Mouse (Mus musculus) ES-E14 (cell line): ENCODE measurements at regions not wholly inside any gene's neighbourhood (a gene's known extent, or its start where the extent isn't known, plus 50 kb on each side); places are given as distances from the start of the nearest gene placed in this dataset.

ENCODE experiments used
- DNase-seq: peaks from one replicate; pipeline ENCODE4 v3.0.0-alpha.2; 2013; ENCODE audit warnings: low read depth, low spot score
- H3K27ac ChIP-seq: 2 replicates; pipeline ENCODE4 v1.5.1; 2012; ENCODE audit warnings: low read depth, mild to moderate bottlenecking, low read length, moderate library complexity, mixed read lengths; ENCODE audit not compliant: poor library complexity, insufficient read depth, severe bottlenecking
- H3K36me3 ChIP-seq: 2 replicates; pipeline ENCODE4 v1.6.1; 2012; ENCODE audit warnings: mild to moderate bottlenecking, low read length, moderate library complexity, mixed read lengths; ENCODE audit not compliant: control insufficient read depth, poor library complexity, insufficient read depth, severe bottlenecking
- H3K4me1 ChIP-seq, 2 experiments: fragments of 150-350 bp in 1 of 2; sonication (generic) in 1 of 2; 2 replicates each; pipeline ENCODE4 v1.6.1; 2012; ENCODE audit warnings: low read length in 2 of 2, mild to moderate bottlenecking in 1 of 2, mixed read lengths in 1 of 2; ENCODE audit not compliant: control insufficient read depth in 2 of 2, insufficient read depth in 2 of 2, poor library complexity in 1 of 2
- H3K4me3 ChIP-seq, 2 experiments: fragments of 150-350 bp in 1 of 2; sonication (generic) in 1 of 2; 2 replicates each; pipeline ENCODE4 v1.5.1; 2012; ENCODE audit warnings: low read length in 2 of 2, low read depth in 1 of 2, mild to moderate bottlenecking in 1 of 2, mixed read lengths in 1 of 2; ENCODE audit not compliant: insufficient read depth in 1 of 2, poor library complexity in 1 of 2, severe bottlenecking in 1 of 2
- H3K9ac ChIP-seq: 2 replicates; pipeline ENCODE4 v1.6.1; 2012; ENCODE audit warnings: low read depth, mild to moderate bottlenecking, low read length, mixed read lengths; ENCODE audit not compliant: poor library complexity, insufficient read depth, severe bottlenecking
- H3K9me3 ChIP-seq: fragments of 150-350 bp; sonication (generic); 2 replicates; pipeline ENCODE4 v1.6.1; 2012; ENCODE audit warnings: low read depth, mild to moderate bottlenecking, low read length; ENCODE audit not compliant: control insufficient read depth, insufficient read depth
- CHD2 ChIP-seq: IDR thresholded peaks from 2 replicates; pipeline ENCODE4 v1.6.1; 2014; ENCODE audit warnings: mild to moderate bottlenecking, low read depth, low read length, inconsistent platforms
- HCFC1 ChIP-seq: IDR thresholded peaks from 2 replicates; pipeline ENCODE4 v1.6.1; 2012; ENCODE audit warnings: low read length, inconsistent platforms, borderline replicate concordance; ENCODE audit not compliant: insufficient read depth
- MAFK ChIP-seq: IDR thresholded peaks from 2 replicates; pipeline ENCODE4 v1.6.1; 2014; ENCODE audit warnings: mild to moderate bottlenecking, low read depth, low read length, inconsistent platforms; ENCODE audit not compliant: insufficient read depth
- ZC3H11A ChIP-seq: IDR thresholded peaks from 2 replicates; pipeline ENCODE4 v1.6.1; 2012; ENCODE audit warnings: low read depth, mild to moderate bottlenecking, inconsistent platforms, low read length, borderline replicate concordance
- ZNF384 ChIP-seq: IDR thresholded peaks from 2 replicates; pipeline ENCODE4 v1.6.1; 2012; ENCODE audit warnings: low read depth, low read length, inconsistent platforms
- in situ Hi-C, 2 experiments: fragments of 600-800 bp; cut with MboI; formaldehyde crosslinking; loops; one replicate each; pipeline ENCODE4 v1.15.1; 2025; ENCODE audit warnings: low sequenced_read_pairs in 2 of 2, inconsistent platforms in 1 of 2; ENCODE audit not compliant: unreplicated experiment in 2 of 2

DNA sequence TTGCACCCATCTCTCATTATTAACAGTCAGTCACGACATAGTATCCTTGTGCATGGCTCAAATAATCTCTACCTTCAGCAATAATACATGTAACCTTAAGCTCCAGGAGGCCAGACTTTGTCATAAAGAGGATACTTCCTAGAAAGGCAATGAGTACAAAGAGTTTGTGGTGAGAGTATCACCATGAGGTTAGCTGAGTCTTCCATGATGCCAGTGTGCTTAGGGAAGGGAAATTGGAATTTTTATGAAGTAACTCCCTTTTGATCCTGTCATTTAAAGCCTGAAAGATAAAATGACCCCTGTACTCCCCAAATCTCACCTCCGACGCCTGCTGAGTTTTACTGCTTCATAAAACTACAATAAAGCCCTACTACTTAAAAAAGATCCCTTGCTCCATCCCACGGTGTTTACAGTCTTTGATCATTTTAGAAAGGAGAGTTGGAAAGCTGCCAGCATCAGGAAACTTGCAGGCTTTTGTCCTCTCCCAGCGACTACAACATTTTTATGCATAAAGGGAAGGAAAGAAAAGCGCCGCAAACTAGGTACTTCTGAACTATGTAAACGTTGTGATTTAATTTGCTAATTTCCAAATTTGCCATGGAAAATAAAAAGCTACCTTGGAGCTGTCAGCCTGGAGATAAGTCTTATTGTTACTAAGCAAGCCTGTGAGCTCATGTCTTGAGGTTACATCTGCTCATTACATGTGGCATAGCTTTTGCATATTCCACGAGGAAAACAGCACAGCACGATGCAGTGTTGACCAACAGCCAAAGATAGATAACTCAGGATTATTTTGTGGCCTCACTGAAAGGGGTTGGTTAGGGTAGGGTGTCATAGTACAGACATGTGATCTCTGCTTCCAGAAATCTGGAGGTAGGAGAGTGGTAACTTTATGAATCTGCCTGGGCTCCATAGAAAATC, 2531.4 kb downstream of the Poteg start:
- no peak for DNase-seq
- Histone ChIP-seq H3K36me3 (no peaks in the 10 kb centered on the region), H3K4me3 (no peak overlapping the region), H3K9me3 (no peaks in the 10 kb centered on the region), H3K4me1 (no peaks in the 10 kb centered on the region), H3K27ac (no peak overlapping the region), H3K9ac (no peak overlapping the region)
- in situ Hi-C loops, result no loop called here
- TF ChIP-seq MAFK (no peak), HCFC1 (no peak), ZC3H11A (no peak), ZNF384 (no peak), CHD2 (no peak)

DNA sequence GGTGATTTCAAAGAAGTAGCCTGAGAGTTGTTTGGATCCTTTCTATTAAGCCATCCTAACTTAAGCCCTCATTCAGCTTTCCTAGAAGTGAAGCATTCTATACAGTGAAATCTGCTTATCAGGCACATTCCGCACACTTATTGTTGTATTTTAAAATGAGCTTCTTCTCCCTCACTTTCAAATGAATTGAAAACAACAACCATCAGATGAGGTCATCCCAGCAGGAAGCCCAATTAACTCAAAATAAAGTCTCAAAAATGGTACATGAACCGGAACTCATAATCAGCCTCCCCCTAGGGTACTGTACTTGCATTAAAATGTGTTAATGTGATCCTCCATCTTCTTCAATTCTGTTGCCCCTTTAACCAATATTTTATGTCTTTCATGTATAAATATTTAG, 2545.1 kb downstream of the Poteg start:
- H3K27ac ChIP-seq, result no peak overlapping the region
- H3K9me3 ChIP-seq, result no peaks in the 10 kb centered on the region
- H3K9ac ChIP-seq, result no peak overlapping the region
- TF ChIP-seq ZC3H11A, result no peak
- DNase-seq, result no peak
- in situ Hi-C loops, result no loop called here
- no peaks in the 10 kb centered on the region for H3K4me1 ChIP-seq
- H3K36me3 ChIP-seq, result no peaks in the 10 kb centered on the region
- no peak overlapping the region for H3K4me3 ChIP-seq

DNA sequence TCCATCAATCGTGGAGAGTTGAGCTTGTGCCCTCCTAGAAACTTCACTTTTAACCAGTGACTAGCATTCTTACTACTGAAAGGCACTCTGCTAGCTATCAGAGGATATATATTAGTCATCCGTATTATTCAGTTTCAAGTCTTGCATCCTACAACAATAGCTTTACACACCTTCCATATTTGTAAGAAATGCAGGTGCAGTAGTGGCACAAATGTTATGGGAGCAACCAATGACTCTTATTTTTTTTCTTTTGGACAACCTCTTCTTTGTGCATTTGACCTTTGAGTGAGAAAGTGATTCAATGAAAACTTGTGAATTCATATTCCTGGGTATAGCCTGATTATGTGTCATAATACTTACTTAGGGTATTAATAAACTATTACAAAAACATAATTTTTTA, 2551.9 kb downstream of the Poteg start:
- no peak for DNase-seq
- Histone ChIP-seq H3K9ac (no peak overlapping the region), H3K4me3 (no peak overlapping the region), H3K27ac (no peak overlapping the region), H3K36me3 (no peaks in the 10 kb centered on the region), H3K4me1 (no peaks in the 10 kb centered on the region), H3K9me3 (no peaks in the 10 kb centered on the region)
- in situ Hi-C loops, result no loop called here
- TF ChIP-seq ZNF384, result peak; percentile 52; the same call in 1 of the 2 replicates
- TF ChIP-seq HCFC1, result no peak
